Mouse (Mus musculus) neutrophil, adult 5-6 weeks (primary cell): Measurements from ENCODE around the gene D6Wsu163e. TPM values are rescaled to one million over a fixed set of nuclear protein-coding genes. Genes with fewer than 3 reads are reported as not detected.

Source experiments
- ATAC-seq: fragments of 151-379, 151-347 bp; 2 replicates; pipeline ENCODE4 v1.8.0; 2017; ENCODE audit warnings: mild to moderate bottlenecking, moderate TSS enrichment; ENCODE audit not compliant: insufficient number of reproducible peaks, poor library complexity, low FRiP score, severe bottlenecking; ENCODE audit errors: extremely low read depth
- total RNA-seq: library from RNA; stranded (forward); fragments of 200-1000 nt; gene quantifications from 2 replicates; pipeline ENCODE4 v1.2.3, GENCODE M21; 2017

The D6Wsu163e gene
- total RNA-seq, 1 experiment from 2014 or later = 41.4 TPM

DNA sequence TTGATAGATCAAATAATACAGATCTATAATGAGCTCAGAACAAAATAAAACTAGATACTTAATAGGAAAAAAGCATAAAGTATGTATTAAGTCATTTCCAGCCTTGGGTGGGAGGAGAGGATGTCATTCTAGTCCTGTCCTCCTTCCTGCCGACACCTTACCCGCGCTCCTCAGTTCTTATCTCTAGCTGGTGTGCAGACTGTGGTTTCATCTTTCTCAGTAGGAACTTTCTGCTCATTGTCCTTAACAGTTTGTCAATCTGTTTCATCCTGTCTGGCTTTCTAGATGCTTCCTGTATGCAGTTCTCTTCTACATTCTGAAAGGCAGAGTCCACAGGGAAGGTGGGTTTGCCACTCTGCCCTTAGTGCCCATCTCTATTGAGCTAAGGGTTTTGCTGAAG lies 55.7 kb downstream of the D6Wsu163e start:
- ATAC-seq = no peak

DNA sequence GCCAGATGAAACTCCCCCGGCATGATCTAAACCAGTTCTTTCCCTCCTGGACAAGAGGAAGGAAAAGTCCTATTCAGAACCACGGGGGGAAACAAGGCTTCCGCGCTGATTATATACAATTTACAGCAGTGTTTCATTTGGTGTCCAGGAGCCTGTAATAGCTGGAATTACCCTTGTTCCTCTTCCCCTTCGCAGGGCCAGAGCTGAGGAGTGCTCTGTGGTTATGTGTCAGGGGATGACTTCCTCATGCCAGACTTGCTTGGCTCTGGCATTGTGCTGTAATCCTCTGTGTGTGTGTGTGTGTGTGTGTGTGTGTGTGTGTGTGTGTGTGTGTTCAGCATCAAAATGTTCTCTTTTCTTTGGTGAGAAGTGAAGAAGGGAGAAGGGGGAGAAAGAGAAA lies 56.6 kb downstream of the D6Wsu163e start:
- ATAC-seq = no peak

DNA sequence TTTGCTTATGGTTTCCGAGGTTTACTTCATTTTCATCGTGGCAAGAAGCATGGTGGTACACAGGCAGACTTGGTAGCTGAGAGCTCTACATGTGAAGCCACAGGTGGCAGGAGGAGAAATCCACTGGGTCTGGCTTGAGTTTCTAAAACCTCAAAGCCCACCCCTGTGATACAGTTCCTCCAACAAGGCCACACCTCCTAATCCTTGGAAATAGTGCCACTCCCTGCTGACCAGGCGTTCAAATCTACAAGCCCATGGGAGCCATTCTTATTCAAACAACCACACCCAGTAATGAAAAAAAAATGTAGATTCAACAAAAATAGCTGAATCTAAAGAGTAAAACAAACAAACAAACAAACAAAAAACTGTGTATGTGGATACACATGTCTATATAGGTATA lies 65.9 kb downstream of the D6Wsu163e start:
- no peak for ATAC-seq

DNA sequence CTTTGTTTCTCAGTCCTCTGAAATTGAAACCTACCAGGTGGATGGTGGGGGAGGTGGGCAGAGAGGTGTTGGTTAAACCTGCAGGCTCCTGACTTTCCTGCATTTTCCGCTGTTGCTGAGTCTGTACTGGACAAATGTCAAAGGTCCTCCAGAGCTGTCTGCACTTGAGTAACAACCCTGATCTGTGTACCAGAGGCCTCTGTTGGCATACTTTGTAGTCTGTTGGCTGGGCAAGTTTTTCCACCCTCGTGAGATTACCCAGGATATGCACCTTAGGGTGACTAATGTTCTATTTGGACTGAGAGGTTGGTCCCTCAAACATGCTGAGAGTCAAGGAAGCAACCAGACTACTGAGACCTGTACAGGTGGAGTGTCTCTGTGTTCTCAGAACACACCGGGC lies 66.8 kb downstream of the D6Wsu163e start:
- no peak for ATAC-seq

GRCm38 (mm10) chr6:127010021-127010420 lies 70.3 kb downstream of the D6Wsu163e start:
- ATAC-seq = no peak

DNA sequence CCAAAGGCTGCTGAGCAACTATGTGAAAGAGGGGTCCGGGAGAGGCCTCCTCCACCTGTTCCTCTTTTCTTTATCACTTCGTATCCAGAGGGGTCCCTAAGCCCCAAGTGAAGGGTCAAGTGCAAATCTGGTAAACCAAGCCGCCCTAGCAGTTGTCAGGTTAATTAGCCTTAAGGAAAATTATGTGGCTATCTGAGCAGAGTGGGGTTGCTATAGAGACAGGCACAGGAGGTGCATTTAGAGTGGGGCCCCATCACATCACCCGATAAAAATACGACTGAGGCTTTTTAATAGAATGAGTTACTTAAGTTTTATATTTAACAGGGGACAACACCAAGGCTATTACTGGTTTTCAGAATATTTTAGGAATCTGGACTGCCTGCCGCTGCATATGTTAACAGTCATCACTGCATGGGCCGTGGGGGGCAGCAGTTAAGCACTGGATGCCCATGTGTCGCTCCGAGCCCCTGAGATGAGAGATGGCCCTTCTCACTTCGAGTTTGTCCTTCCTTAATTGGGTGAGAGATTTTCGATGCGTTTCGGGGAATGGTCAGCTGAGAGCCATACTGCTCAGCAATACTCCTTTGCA lies 72.3 kb downstream of the D6Wsu163e start:
- ATAC-seq = no peak

DNA sequence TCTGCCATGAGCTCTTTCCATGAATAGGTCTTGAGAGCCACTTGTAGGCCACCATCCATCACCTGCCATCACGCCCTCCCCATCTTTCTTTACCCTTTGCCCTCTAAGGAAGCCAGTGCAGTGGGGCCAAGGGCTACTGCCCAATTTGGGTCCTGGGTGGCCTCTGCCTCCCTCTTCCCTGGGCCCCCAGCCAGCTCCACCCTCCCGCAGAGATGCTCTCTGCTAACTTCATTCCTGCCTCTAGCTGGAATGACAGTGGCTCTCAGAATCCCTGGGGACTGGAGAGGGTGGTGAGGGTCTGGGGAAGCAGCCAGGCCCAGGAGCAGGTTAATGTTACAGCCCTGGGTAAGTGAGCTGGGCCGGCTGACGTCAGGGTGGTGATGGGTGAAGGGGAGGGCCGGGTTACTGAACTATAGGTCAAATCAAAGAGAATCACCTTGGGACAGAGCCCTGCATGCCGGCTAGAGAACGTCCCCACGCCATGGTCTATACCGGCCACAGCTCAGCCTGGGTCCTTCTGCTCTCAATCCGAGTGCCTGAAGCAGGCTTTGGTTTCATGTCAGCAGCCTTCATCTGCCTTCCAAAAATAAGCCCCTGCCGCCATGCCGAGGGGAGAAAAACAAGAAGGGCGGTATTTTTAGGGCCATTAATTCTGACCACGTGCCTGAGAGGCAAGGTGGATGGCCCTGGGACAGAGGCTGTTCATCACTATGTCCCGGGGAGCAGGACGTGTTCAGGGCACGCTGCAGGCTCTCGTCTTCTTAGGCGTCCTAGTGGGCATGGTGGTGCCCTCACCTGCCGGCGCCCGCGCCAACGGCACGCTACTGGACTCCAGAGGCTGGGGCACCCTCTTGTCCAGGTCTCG lies 75.4 kb downstream of the D6Wsu163e start, which contains the start of gene Fgf6:
Gene Fgf6, plus strand, starts transcription at position 681 of the 865 bp plus-strand sequence.
- no peak for ATAC-seq

DNA sequence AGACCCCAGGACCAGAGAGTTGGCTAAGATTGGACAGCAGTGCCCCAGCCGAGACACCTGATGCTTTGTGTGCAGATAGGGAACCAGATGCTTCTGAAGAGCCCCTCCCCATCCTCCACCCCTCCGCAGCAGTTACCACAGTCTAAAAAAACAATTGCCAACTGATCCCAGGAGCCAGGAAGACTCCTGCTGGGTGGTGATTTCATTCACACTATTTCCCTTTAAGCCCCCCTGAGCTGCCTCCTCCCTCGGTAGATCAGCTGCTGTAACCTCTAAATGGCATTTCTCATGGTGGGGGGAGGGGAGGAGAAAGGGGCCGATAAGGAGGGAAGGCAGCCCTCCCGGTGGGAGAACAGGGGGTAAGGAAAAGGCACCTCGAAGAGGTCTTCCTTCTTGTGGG lies 79.5 kb downstream of the D6Wsu163e start:
- ATAC-seq = no peak

DNA sequence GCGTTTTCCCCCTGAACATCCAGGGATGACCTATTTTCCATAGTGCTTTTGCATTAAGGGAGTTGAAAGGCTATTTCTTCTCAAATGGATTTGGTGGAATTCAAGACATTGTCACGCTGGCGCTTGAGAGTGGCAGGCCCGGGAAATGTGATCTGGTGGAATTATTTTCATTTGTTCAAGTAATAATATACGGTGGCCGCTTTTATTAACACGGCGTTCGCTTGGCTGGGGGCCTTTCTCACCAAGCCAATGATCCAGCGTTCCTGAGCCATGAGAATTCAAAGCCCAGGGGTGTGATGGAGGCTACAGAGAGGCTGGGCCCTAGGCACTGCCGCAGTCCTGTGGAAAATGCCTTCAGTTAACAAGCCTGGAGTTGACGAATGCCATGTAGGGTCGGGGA lies 80.7 kb downstream of the D6Wsu163e start:
- no peak for ATAC-seq

DNA sequence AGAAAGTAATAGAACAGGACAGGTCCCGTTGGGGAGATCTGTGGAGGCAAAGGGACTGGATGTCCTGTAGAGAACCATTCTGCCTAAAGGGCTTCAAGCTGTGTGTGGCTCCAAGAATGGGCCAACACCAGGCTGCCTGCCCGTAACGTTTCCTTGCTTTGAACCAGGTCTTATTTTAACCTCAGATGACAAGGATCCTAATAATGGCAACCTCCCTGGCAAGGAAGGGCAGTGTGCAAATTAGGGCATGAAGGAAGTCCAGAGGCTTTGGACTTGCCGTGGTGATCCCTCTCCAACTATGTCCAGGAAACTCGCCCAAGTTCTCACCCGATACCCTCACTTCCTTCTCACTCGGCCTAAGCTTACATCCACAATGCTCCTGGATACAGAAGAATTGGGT lies 85.1 kb downstream of the D6Wsu163e start:
- no peak for ATAC-seq

Other genes starting within 250 kb of the D6Wsu163e start
- not detected in 2 replicates for gene Kcna6, start 199.3 kb upstream of the D6Wsu163e start, total RNA-seq
- 31.5 and 36.2 TPM in 2 replicates for gene Ndufa9, start 90.8 kb upstream of the D6Wsu163e start, total RNA-seq
- gene Akap3, start 86.9 kb upstream of the D6Wsu163e start, total RNA-seq = not detected in 2 replicates
- 0.61 TPM in 1 of 2 replicates, not detected in the other for gene Dyrk4, start 18.1 kb upstream of the D6Wsu163e start, total RNA-seq
- gene Rad51ap1, start 375 bp upstream of the D6Wsu163e start, total RNA-seq = 0.70 and 3.6 TPM in 2 replicates
- not detected in 2 replicates for gene Fgf6, start 75.6 kb downstream of the D6Wsu163e start, total RNA-seq
- not detected in 2 replicates for gene Fgf23, start 132.9 kb downstream of the D6Wsu163e start, total RNA-seq
- gene Tigar, start 169.6 kb downstream of the D6Wsu163e start, total RNA-seq = 4.1 and 7.0 TPM in 2 replicates
- 17.7 and 18.5 TPM in 2 replicates for gene Ccnd2, start 212.2 kb downstream of the D6Wsu163e start, total RNA-seq